Mouse (Mus musculus) G1E-ER4 (cell line): Measurements from ENCODE around the gene Arih2. TPM values are rescaled to one million over a fixed set of nuclear protein-coding genes. Genes with fewer than 3 reads are reported as not detected.

Experiments
- GATA1 ChIP-seq: IDR thresholded peaks from one replicate; pipeline ENCODE4 v1.8.0; 2012; ENCODE audit warnings: low read length, inconsistent platforms
- polyA plus RNA-seq: library from polyadenylated mRNA; stranded (reverse); fragments of >175 nt; gene quantifications from 2 replicates; pipeline ENCODE4 v1.2.3, GENCODE M21; 2012

The Arih2 gene
- polyA plus RNA-seq, 1 experiment, result 161 TPM

DNA sequence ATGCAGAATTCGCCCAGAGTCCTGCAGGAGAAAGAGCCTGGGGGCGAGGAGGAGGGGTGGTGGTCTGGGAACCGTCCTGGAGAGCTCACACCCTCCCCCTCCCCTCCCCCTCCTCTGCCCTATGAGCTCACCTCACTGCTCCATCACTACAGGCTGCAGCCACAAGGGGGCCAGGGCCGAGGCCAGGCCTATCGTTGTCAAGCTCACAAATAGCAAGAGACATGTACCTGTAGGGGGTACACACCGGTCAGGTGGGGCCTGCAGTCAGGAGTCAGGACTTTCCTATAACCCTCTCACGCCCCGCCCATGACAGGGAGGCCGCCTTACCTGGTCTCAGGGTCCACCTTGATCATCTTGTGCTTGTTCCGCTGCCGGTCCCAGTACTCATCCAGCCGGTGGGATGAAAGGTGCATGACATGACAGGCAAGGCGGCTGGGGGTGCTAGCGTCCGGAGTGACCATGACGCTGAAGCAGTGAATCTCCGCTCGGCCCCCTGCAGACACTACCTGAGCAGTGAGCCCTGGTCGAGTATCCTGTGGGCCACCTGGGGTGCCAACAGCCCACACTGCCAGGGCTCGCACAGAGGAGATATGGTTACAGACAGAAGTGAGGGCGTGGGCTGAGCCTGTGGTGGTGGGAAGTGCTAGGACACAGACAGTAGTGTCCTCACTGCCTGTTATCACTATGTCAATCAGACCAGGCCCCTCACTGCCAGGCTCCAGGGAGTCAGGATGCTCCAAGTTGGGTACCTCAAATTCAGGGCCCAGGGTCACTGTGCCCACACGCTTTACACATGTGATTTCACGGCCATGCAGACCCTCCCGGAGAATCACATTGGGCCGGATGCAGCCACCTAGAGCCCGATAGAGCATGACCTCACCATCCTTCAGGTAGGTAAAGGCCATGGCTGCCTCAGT, 75.2 kb downstream of the Arih2 start:
- TF ChIP-seq GATA1, result no peak

DNA sequence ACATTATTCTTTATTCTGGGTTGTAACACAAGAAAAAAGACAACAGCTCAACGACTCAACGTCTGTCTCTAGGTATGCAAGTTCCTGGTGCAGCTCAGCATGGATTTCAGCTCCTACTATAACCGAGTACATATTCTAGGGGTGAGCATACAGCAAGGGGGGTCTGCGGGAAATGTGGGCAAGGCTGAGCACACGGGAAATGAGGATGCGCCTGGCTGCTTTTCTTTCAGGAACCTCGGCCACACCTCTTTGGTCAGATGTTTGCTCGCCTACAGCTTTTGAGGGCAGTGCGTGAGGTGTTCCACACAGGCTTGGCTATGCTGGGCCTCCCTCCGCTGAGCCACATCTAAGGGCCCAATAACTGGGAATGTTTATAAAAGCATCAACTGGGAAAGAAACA, 76.9 kb downstream of the Arih2 start:
- TF ChIP-seq GATA1, result no peak

DNA sequence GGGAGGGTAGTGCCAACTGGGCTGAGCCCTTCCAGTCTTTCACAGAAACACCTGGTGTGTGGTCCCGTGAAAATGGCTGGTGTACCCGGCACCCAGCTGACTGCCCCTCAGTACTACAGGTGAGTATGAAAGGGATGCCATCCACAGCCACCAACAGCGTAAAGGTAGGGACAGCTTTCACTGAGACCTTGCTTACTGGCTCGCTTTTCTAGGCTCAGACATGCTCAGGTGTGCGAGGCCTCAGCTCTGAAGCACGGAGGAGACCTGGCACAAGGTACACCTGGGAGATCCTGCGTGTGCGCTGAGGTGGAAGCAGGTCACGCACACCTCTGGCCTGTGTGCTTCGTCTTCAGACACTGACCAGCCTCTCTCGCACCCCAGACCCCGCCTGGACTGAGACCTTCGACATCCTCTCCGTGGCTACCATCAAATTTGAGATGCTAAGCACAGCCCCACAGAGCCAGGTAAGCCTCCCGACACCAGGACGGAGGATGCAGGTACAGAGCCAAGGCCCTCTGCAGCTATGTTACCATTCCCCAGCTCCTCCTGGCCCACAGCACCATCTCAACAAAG, 77.7 kb downstream of the Arih2 start:
- no peak for TF ChIP-seq GATA1

DNA sequence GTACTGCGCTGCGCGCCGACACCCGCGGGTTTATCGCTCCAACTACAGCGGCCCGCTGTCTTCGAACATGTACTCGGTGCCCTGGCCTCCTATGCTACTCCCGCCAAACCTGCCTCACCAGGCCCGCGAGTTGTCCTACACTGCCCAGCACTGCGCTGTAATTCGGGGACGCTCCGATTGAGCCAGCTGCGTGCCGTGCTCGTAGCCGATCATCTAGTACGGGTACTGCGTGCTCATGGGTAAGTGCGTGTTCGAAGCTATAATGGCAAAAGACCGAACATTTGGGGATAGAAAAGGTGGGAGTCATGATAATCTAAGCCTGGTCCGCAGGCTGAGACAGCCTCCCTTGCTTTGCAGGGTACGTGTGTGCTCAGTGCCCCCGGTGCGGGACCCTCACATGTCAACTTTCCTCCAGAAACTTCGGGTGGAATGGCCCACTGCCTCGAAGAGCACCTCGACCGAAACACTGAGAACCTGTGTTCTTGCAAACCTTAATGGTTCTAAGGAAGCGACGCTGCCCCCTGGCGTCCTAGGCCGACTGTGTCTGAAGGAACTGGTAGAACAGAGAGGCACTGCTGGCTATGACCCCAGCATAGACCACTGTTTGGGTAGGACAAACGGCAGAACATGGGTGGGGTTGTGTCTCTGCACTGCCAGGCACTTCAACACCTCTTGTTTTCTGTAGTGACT, 78.8 kb downstream of the Arih2 start:
- no peak for TF ChIP-seq GATA1

DNA sequence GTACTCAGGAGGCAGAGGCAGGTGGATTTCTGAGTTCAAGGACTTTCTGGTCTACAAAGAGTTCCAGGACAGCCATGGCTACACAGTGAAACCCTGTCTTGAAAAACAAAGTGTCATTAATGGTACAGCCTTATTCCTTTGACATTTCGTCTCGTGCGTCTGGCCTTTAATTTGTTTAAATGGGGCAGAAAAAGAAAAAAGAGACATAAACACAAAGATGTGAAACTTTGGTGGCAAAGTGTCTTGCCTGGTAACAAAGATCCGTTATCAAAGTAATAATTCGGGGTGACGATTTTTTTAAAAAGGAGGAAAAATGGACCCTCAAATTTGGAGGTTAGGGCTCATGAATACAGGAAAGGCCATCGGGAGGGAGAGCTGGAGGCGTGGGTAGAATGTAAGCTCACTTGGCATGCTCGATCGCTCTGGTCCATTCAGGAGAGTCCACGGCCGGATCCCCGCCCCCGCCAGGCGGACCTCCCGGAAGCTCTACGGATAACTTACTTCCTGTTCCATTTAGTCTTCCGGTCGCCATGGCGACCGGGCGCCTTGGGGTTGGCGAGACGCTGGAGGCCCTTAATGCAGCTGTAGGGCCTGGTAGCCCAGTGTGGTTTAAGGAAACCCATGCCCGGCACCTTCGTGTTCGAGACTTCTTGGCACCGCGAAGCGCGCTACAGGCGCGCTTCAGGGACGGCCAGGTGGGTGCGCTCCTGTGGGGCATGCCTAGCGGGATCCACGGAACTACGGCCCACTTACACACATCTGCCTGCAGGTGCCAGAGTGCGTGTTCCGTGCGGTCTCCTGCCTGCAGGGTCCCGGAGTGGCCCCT, 79.6 kb downstream of the Arih2 start, which contains the start of gene Dalrd3:
TSS of gene Dalrd3 (plus strand) at position 506 of the 826 bp plus-strand sequence.
- TF ChIP-seq GATA1, result no peak

DNA sequence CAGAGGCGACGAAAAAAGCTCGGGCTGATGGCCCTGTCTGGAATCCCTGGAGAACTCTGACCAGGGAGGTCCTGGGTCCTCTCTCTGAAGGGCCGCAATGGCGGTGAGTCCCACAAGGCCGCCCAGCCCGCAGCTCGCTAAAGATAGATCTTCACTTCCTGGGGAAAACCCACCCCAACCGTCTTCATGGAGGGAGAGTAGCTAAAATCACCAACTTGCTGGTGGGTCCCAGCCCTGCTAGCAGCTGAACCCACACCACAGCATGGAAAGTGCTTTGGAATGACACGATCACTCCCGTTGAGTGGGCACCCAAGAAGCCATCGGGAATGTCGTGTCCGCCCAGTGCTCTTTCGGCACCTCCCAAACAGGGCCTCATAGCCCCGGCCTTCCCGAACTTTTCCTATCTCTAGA, 80.7 kb downstream of the Arih2 start:
- TF ChIP-seq GATA1, result no peak

DNA sequence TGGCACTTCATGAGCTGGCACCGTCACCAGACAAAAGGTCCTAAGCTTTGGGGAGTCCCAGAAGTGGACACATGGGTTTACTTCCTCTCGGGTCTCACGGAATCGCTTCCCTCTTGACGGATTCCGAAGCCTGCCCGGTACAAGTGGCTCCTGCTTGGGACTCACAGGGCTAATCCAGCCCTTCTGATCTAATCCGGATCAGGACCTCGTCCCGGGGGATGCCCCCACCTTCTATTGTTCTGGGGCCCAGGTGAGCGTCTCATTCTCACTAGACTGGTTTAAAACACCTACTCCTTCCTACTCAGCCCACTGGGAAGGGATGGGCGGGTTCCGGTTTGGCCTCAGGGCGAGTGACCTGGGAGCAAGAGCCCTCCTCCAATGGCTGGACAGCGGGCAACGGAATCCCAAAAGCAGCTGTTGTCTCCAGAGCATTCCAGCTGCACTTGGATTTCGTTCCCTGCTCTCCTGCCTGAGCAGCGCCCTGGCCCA, 81.2 kb downstream of the Arih2 start:
- no peak for TF ChIP-seq GATA1

DNA sequence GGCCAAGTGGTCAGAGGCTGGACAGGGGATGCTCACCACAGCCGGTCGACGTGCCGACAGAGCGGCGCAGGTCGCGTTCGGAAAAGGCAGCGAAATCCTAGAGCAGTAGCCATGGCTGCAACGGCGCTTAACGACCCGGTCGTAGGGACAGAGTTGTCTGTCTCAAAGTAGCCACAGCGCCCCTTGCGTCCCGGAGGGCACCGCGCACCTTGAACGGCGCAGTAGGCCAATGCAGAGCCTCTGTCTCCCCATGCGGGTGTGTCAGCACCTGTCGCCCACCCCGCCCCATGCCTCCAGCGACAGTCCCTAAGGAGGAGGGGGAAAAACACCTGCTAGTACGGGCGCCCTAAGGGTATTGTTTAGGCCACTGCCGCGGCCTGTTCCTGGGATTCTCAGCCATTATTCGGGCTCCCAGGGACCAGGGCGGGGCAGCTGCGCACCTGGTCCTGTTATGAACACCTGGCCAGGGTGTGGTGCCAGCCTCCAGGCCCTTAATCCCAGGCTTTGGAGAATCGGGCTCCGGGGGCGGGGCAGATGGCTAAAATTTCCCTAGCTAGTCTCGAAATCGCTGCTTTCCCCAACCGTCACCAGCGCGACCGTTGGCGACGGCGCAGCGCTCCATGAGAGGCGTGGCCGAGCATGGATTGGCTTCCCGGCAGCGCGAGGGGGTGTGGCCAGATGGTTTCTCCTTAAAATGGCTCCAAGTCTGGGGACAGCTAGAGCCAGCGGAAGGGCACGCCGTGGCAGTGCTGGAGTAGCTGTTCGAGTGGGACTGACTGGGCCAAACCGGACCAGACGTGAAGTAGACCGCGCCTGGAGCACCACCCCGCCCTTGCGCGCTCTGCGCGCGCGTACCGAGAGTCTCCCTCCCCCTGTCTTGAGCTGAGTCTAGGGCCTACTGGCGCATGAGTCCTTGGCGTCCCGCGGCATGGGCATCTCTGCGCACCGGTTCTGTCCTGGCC, 82.1 kb downstream of the Arih2 start, which contains the start of gene Ndufaf3:
TSS of gene Ndufaf3 (minus strand) at position 620 of the 962 bp plus-strand sequence.
- TF ChIP-seq GATA1, result no peak

DNA sequence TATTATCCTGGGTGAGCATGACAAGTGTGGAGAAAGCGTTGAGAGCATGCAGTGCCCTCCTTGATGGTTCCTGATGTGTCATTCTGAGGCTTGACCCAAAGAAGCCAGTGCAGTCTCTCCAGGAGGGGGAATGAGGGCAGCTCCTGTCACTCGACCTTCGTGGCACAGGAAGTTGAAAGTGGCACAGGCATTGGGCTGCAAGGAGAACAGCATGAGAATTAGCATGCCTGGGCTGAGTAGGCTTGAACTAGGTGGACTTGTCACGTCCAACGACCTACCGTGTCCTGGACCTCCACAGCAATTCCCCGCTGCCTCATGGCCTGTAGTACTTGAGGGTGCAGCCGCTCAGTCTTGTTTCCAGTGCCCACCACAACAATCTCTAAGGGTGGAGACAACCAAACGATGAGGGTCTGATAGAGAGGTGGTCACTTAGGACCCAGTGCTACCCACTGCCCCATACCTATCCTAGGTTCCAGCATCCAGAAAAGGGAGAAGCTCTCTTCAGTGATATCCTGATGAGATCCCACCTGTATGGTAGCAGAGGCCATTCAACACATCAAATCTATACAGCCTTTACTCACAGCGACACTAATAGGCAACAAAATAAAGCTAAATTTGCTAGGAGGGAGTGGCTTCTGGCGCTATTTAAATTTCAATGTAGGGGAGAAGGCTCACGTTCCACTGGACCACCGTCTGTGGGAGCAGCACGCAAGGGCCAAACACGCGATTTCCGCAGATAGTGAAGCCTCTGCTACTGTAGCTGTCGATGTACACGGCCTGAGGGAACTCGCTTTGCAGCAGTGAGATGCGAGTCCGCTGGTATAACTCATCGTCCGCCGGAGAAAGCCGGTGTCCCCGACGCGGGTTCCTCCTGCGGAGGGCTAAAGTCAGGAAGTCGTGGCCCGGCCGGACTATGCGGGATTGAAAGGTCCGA, 83.0 kb downstream of the Arih2 start:
- no peak for TF ChIP-seq GATA1

DNA sequence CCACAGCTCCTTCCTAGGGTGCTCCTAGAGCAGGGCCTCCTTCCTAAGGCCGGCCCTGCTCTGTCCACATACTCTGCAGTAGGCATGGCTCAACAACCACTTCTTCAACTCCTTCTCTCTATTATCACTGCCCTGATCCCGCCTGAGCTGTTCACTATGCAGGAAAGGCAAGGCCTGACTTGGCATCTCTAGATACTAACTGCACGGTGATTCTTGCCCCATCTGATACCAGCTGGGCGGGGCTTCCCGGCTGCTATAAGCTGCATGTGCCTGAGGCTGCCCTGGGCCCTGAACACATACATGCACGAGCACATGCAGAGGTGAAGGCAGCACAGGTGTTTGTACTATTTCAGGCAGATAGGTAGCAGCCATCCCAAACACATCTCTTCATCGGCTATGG, 85.1 kb downstream of the Arih2 start:
- no peak for TF ChIP-seq GATA1

DNA sequence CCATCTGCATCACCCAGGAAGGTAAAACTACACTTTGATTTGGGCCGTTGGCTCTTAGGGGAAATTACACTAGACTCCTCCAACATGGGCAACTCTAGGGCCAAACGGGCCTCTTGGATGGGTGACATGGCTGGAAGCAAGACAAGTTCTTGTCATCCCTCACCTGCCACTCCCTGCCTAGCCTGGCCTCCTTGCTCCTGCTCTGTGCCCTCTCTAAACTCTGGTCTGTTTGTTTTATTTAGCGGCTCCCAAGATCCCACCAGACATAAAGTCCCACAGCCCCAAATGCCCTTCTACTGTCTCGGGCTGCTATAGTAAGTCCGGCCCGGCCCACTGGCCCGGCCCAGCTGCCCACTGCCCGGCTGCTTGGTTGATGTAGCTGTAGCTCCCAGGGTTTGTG, 85.5 kb downstream of the Arih2 start:
- TF ChIP-seq GATA1, result no peak

DNA sequence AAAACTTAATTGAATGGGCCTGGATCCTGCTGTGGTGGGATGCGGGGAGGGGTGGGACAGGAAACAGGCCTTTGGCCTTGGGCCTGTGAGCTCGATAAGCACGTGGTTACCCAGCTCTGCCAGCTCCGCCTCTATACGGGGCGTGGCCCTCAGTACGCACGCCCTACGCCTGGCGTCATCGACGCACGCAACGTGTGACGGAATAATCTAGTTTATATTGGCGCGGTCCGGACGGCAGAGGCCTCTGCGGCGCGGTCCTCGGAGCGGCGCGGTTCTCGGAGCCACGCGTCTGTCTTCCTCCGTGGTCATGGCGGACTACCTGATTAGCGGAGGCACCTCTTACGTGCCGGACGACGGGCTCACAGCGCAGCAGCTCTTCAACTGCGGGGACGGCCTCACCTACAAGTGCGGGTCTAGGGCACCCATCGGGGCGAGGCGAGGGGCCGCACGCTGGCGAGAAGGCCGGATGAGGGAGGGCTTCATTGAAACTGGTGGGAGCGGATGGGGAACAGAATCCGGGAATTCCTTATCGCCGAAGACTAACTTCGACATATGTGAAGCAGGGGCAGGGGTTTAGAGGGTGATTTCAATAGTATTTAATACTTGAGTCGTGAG, 88.9 kb downstream of the Arih2 start, which contains the start of gene Impdh2:
TSS of gene Impdh2 (plus strand) at position 60 of the 615 bp plus-strand sequence.
- no peak for TF ChIP-seq GATA1
